Mouse (Mus musculus): Measurements from ENCODE around the gene Zbtb42. TPM values are rescaled to one million over a fixed set of nuclear protein-coding genes. Genes with fewer than 3 reads are reported as not detected.

Gene Zbtb42
- total RNA-seq, 4 experiments from 2014 or later: 8.7 to 20.1 (median 15.9) TPM

- no peak for DNase-seq
Measured at GRCm38 (mm10) chr12:112661851-112662250, 16.8 kb upstream of the Zbtb42 start.

DNA sequence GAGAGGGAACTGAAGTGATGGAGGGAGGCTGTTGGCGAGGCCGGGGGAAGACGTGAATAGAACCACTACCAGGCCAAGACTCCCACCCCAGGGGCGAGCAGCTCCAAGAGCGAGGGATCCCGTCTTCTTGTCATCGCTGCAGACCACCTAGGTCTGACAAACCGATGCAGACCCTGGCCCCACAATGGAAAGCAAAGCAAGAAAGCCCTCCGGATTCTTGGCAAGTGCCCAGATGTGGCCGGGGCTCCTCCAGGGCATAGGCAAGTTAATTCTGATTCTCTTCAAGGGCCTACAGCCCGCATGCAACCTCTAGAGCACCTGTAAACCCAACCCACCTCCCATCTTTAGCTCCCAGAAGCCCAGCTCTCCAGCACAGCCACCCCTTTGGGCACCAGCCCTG is 15.3 kb upstream of the Zbtb42 start:
- DNase-seq: no peak

DNA sequence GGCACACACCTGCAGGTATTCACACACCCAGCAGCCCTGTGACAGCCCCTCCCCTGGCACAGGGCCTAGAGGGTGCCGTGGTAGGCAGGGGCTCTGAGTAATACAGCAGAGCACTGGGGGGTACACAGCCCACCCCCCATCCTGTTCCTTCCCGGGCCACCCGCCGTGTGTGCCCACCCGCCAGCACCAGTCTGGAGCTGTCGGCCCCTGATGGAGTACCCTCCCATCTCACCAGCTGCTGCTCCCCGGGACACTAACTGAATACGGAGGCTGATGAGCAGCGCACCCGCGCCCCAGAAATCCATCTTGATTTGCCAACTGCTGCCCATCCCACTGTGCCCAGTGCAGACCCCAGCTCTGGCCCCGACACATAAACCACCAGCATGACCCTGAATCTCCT is 14.9 kb upstream of the Zbtb42 start:
- DNase-seq: no peak

GRCm38 (mm10) chr12:112664124-112664523 is 14.5 kb upstream of the Zbtb42 start:
- DNase-seq: no peak

GRCm38 (mm10) chr12:112664656-112665055 is 14.0 kb upstream of the Zbtb42 start:
- DNase-seq: no peak

DNA sequence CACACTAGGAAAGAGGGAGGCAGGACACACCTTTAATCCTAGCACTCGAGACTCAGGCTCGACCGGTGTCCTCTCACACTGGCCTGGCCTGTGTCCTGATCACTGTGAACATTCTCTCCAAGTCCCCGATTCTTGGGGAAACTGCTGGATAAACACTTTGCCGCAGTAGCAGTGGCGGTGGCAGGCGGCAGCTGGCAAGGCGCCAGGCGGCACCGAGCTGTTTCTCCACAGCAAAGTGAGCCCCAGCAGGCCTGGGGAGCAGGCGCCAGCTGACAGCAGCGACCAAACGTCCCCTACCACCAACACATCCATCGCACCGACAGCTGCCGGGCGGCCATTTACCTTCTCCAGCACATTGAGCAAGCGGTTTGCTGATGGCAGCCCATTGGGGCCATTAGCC is 13.2 kb upstream of the Zbtb42 start:
- no peak for DNase-seq

DNA sequence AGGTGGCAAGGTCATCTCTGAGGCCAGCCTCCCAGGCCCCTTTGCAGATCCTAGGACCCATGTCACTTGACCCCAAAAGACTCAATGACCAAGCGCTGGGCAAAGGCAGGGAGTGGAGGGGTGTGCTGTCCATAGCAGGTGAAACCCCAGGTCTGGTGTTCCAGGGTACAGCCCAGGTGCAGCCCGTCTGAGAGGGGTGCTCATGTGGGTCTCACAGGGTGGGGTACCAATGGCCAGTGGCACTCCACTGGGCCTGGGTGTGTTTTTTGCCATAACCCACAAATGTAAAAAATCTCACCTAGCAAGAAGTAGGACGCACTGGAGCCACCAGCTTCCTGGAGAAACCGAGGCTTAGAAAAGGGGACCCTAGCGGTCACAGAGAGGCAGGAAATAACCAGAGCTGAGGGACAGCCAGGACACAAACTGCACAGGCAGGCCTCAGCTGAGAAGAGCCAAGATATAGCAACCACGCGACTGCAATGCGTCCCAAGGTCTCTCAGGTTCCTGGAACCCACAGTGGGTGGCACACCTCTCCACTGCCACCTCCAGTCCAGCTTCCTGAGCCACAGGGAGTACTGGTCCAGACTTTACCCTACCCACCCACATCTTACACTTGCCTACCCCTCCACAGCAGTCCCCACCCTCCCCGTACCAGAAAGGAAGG is 12.6 kb upstream of the Zbtb42 start:
- DNase-seq: no peak

DNA sequence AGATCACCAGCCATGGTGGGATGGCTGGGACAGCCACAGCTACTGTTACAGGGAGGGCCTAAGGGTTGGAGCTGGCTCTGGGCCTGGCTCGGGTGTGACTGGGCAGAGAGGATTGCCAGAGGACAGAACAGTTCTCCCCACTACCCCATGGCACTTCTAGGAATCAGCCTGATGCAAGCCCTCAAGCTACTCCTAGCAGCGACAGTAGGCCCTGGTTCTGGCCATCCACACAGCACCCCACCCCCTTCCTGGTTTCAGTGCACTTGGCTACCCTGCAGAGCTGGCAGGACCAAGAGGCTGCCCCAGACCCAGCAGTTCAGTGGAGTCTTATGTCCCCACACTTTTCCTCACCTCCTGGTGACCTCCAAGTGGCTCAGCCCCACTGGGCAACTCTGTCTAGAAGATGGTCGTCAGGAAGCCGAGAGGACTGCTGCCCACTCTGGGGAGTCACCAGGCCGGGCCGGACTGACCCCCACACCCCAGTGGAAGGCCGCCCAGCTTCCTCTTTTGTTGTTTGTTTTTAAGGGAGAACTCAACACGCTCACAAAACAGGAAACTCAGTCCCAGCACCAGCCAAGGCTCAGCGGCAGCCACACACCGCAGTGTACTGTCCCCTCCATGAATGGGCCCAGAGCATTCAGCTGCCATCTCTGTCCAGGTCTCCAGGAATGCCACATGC is 10.9 kb upstream of the Zbtb42 start:
- no peak for DNase-seq

GRCm38 (mm10) chr12:112670718-112671393 is 7.8 kb upstream of the Zbtb42 start:
- DNase-seq: peak; percentile 91

DNA sequence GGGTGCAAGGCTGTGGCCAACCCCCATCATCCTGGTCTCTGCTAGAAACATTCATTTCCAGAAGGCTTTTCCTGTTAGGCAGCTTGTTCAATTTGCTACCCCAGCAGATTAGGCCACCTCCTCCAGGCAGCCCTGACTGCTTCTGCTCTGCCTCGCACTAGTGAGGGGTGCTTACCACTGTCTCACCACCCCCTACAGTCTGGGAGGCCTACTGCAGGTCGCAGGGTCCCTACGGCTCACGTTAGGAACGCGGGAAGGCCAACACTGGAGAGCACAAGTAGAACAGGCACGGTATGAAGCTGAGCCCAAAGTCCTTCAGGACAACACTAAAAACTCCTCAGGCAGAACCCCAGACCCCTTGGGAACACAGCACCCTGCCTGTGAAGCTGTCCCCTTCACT is 6.7 kb upstream of the Zbtb42 start:
- DNase-seq: no peak

DNA sequence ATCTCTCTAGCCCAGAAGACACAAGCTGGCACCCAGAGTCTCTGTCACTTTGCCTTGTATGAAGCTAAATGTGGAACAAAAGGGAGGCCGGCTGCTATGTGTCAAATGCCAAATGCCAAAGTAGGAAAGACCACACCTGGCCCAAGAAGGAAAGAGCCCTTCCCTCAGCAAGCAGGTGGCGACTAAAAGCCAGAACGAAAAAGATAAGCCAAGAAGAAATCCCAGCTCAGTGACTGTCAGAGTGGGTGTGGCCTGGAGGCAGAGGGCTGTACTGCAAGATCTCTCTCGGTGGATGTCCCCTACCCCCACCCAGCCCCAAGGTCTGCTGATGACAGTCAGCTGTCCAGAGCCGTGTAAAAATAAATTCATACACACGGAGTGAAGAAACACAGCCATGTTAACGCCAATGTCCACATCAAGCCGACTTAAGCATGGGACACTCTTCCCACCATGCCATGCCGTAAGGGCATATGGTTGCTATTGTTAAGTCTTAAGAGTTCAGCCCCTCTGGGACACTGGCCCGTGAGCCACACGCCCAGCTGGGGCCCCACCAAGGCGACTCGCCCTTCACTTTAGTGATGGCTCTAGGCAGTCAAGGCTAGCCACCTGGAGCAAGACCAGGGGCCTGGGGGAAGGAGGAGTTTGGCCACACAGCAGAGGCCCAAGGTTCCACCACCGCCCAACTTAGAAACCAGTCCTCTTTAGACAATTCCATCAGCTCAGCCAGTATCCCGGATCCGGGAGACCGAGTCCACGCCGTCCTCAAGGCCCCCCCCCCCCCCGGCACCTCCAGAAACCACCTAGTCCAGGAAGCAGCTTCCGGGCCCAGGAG is 5.7 kb upstream of the Zbtb42 start:
- DNase-seq: peak; percentile 77

- no peak for DNase-seq
Measured at GRCm38 (mm10) chr12:112673576-112674091, 5.0 kb upstream of the Zbtb42 start.

DNA sequence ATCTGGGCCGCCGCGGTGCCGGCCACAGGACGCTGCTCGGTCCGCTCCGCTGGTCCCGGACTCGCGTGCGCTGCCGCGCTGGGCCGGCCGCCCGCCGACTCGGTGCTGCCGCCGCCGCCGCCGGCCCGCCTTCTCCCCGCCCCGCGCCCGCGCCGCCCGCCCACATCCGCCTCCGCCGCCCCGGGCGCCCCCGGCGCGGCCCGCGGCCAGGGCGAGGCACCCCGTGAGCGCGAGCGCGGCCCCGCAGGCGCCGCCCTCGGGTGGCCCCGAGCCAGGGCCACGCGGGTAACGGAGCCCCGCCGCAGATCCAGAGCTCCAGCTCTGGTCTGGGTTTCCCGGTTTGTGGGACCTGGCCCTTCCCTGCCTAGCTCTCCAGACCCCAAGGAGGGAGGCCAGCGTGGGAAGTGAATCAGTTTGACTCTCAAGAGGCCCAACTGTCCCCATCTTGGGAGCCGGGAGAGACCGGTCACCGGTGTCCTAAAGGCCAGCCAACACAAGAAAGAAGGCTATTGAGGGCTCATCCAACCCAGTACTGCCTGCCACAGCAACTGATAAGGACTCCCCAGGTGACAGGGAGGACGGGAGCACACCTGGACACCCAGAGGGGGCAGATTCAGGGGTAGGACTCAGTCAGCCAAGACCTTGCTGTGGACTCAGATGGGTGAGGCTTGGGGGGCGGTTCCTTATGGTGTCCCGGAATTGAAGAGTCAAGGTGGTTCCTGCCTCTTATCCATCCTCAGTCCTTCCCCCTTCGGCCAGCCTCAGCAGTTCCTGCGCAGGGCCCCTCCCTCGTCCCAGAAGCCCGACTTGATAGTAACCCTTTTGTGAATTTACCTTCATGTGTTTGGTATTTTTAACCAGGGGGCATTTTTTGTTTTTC is 4.3 kb upstream of the Zbtb42 start, which contains the start of gene Akt1:
Gene Akt1, minus strand, starts transcription at position 753 of the 880 bp plus-strand sequence.
- DNase-seq: no peak

GRCm38 (mm10) chr12:112675245-112676035 is 3.2 kb upstream of the Zbtb42 start:
- DNase-seq: peak; percentile 92

- DNase-seq: no peak
Measured at GRCm38 (mm10) chr12:112677076-112677475, 1.6 kb upstream of the Zbtb42 start.

GRCm38 (mm10) chr12:112677943-112678554 is 579 bp upstream of the Zbtb42 start:
- no peak for DNase-seq

GRCm38 (mm10) chr12:112679027-112679996 is 684 bp downstream of the Zbtb42 start:
- DNase-seq: no peak

- no peak for DNase-seq
Measured at GRCm38 (mm10) chr12:112683351-112683750, 4.7 kb downstream of the Zbtb42 start.

- no peak for DNase-seq
Measured at GRCm38 (mm10) chr12:112688458-112688857, 9.8 kb downstream of the Zbtb42 start.

Data from adrenal gland, adult 8-10 months (tissue).